Mouse (Mus musculus) embryo, embryonic 11.5 days (tissue): Measurements from ENCODE around the gene Strada.
"Not testable (repeated sequence)": the region's sequence is repeated elsewhere in the genome, so short reads cannot be mapped to it uniquely, and the experiment has no call there.

Experiments
- DNase-seq: peaks from one replicate; pipeline ENCODE4 v3.0.0-alpha.2; 2012; ENCODE audit warnings: low read depth, low spot score

Gene Strada

DNA sequence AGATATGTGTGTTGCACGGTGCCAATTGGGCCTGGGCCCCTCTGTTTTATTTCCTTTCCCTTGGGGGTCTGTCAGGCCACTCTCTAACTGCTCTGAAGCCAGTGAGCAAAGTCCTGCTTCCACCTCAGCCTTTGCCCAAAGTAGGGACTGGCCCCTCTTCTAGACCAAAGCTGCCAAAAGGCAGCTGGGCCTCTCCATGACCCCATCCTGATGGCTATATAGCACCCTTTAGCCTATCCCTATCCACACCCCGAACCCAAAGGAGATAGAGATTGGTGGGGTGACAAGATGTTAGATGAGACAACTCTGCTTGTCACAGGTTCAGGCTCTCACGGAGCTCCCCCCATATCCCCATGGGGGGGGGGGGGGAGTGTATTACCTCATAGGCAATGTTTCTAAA lies 46.2 kb downstream of the Strada start:
- no peak for DNase-seq

DNA sequence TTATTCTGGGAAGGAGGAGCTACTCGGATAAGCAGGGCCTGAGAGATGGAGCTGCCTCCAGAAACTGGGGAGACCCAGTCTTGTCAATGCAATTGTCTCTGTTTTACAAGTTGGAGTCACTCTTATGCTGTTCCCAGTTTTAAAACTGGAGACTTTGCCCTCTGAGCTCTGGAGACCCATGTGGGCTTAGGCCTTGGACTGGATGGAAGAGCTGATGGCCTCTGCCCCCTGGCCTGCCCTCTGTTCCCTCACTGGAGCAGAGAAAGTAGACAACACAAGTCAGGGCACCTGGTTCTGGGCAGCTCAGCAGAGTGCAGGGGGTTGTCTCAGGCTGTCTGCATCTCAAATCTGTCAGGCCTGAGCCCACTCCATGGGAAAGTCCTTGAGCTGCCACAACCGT lies 47.2 kb downstream of the Strada start:
- DNase-seq = no peak

DNA sequence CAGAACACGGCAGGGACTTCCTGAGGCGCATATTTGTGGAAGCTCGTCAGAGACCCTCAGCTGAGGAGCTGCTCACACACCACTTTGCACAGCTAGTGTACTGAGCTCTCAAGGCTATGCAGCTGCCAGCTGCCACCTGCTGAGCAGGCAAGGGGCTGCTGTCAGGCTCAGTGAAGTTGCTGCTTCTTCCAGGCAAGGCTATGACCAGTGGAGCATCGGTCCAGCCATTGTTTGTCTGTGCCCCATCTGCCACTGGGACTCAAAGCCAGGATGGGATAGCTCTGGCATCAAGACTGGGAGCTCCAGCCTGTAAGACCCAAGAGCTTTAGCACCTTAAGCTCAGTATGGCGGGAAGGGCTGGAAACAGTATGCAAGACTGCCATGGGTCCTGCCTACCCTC lies 47.9 kb downstream of the Strada start:
- DNase-seq = no peak

DNA sequence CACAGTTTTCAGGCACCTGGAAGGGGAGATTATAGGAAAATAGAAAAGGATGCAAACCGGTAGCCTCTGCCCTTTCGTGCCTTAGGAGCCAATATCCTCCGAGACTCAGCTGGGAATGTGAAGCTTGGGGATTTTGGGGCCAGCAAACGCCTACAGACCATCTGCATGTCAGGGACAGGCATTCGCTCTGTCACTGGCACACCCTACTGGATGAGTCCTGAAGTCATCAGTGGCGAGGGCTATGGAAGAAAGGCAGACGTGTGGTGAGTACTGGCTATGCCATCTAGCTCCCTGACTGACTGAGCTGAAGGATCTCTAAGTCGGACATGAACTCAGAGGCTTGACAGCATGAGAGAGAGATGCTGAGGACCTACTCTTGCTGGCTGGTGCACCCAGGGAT lies 49.8 kb downstream of the Strada start:
- no peak for DNase-seq

DNA sequence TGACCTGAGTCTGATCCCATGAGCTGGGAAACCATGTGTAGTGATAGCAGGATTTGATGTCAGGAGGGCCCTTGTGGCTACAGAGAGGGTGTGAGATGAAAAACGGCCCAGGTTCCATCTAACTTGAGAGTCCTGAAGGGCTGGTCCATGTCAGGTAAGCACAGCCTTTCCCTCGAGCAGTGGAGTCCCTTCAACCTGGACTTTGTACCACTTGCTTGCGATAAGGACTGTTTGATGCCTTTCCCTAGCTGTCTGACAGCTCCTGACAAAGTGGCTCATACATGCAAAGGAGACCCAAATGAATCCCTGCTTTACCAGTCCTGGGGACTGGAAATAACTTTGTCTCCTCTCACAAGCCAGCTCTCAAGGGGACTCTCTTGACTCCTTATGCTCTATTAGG lies 50.7 kb downstream of the Strada start:
- DNase-seq = no peak

DNA sequence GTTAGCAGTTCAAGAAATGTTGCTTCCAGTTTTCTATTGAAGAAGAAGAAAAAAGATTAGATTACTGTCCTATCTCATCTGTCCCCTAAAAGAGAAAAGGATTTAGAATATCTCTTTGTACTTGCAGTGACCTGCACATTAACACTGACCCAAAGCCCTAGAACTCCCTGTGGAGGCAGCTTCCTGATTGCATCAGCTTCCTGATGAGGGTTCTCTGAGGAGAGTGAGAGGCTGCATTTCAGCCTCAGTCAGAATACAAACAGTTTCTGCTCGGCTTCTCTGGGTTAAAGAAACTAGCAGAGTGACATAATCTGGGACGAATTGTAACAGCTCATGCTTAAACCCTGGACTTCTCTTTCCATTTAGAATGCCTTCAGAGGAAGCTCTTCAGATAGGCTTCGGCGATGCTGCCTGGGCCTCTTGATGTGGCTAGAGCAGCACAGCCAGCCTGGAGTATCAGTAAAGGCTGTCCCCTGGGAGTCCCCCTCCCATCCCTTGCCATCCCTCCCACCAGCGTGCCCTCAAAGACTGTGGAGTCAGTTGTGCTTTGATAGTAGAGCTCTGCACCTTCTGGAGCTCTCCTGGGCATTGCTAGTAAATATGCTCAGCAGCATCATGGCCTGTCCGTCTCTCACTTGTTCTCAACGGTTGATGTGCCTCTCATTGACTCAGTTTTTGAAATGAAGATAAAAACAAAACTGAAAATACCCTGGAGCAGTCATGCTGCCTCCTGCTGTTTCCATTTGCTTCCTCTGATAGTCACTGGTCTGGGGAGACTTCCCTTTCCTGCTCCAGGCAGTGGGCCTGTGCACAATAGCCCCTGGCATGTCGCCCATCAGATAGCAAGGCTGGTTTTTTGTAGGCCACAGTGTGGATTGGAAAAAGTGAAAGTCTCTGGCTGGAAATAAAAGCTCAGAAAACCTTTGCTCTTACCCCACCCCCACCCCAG lies 67.1 kb downstream of the Strada start:
- no peak for DNase-seq

DNA sequence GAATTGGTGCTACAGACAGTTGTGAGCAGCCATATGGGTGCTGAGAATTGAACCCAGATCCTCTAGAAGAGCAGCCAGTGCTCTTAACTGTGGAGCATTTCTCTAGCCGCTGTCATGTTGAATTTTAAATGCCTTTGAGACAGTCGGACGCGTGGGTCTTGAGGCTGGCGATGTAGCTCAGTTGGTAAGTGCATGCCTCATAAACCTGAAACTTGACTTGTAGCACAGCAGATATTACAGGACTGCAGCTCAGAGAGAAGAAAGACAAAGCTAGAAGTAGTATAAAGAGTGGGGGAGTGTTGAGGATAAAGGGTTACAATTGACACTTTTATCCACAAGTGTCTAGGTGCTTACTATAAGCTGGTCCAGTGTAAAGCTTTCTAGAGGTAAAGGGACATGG lies 69.5 kb downstream of the Strada start:
- no peak for DNase-seq

DNA sequence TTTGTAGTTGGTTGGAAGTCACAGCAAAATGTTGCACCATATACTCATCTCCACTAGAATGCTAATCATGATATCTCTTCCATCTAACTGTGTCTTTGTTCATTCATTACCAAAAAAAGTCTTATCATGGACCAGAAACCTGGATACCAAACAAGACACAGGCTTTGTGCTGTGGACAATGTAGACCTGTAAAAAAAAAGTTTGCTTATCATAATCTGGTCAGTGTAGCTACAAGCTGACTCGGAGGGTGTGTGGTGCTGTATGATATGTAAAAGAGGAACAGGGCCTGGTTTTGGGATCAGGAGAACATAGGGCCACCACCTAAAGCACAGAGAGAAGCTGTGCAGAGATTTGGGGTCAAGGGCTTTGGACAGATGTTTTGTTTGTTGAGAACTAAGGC lies 72.5 kb downstream of the Strada start:
- no peak for DNase-seq

DNA sequence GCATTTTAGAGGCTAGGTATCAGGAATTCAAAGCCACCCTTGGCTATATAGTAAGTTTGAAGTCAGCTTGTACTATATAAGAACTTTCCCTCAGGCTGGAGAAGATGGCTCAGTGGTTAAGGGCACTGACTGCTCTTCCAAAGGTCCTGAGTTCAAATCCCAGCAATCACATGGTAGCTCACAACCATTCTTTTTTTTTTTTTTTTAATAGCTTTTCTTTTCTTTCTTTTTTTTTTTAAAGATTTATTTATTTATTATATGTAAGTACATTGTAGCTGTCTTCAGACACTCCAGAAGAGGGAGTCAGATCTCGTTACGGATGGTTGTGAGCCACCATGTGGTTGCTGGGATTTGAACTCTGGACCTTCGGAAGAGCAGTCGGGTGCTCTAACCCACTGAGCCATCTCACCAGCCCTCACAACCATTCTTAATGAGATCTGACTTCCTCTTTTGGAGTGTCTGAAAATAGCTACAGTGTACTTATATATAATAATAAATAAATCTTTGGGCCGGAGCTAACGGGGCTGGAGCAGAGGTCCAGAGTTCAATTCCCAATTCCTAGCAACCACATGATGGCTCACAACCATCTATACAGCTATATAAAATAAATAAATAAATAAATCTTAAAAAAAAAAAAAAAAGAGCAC lies 75.1 kb downstream of the Strada start:
- DNase-seq = not testable (repeated sequence)

DNA sequence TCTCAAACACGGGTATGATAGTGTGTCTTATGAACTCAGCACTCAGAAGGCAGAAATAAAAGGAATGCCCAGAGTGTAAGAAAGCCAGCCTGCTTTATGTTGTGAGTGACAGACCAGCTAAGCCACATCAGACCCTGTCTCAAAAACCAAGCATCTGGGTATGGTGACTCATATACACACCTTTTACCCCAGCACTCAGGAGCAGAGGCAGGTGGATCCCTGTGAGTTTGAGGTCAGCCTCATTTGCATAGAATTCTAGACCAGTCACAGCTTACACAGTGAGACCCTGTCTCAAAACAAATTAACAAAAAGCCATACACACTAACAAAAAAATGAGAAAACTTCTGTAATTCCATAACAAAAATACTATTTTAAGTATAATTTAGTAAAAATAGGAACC lies 76.1 kb downstream of the Strada start:
- no peak for DNase-seq

DNA sequence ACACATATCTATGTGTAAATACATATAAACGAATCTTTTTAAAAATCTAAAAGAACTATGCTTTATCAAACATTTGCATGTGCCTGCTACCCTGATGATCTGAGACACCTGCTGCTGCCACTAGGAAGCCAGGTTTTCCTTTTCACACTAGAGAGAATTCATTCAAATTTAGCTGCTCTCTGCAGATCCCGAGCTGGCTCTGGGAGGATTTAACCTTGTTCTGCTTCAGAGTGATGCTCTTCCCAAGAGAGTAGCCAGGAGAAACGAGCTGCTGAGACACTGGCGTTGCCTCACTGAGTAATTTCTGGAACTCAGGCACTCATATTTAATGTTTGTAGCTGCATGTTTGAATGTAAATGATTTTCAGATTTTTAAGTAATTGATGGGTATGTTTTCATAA lies 77.2 kb downstream of the Strada start:
- DNase-seq = no peak

DNA sequence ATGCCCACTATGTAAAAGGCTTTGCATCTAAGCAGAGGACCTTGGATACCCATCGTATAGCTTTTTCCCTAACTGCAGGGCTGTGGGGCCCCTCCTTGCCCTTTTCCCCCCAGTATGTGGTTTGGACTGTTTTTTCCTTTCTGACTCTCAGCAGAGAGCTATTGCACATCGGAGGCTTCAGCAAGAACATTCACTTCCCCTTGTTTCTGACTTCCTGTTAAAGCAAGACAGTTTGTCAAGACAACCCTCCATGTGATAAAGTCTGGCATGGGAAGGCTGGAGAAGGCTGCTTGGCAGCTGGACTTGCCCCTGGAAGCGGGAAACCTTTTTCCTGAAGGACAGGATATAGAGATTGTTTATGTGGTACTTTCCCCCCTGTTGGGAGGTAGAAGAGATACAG lies 79.2 kb downstream of the Strada start:
- DNase-seq = no peak

DNA sequence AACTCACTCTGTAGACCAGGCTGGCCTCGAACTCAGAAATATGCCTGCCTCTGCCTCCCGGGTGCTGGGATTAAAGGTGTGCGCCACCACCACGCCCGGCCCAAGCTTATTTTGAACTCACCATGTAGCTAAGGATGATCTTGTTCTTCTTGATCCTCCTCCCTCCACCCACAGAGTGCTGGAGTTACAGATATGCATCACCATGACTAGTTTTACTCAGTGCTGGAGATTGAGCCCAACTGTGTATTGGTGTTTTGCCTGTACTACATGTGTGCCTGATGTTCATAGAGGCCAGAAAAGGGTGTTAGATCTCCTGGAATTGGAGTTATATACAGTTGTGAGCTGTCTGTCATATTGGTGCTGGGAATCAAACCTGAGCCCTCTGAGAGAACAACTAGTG lies 79.7 kb downstream of the Strada start:
- DNase-seq = no peak
